Mouse (Mus musculus) E14TG2a.4 (cell line): ENCODE results near the gene Vmn2r81.
A peak's percentile ranks its signal among the peaks of the same experiment; 100 is the strongest.
"Not testable (repeated sequence)": the region's sequence is repeated elsewhere in the genome, so short reads cannot be mapped to it uniquely, and the experiment has no call there.

Experiments
- H3K27me3 ChIP-seq: 2 replicates; pipeline ENCODE4 v1.6.1; 2014; ENCODE audit warnings: low read length, control low read depth; ENCODE audit not compliant: insufficient read depth
- H3K36me3 ChIP-seq: 2 replicates; pipeline ENCODE4 v1.6.1; 2014; ENCODE audit warnings: low read length, control low read depth; ENCODE audit not compliant: insufficient read depth
- H3K4me1 ChIP-seq: replicated peaks from 2 replicates; pipeline ENCODE4 v1.6.1; 2014; ENCODE audit warnings: low read depth, low read length, control low read depth
- H3K4me3 ChIP-seq: replicated peaks from 2 replicates; pipeline ENCODE4 v1.5.1; 2014; ENCODE audit warnings: mild to moderate bottlenecking, low read length
- H3K9me3 ChIP-seq: 2 replicates; pipeline ENCODE4 v1.6.1; 2014; ENCODE audit warnings: low read length, control low read depth
- CTCF ChIP-seq: conservative IDR thresholded peaks from 2 replicates; pipeline ENCODE4 v1.5.1; 2014; ENCODE audit warnings: low read length
- NANOG ChIP-seq: IDR thresholded peaks from 2 replicates; pipeline ENCODE4 v1.6.1; 2014; ENCODE audit warnings: borderline replicate concordance, low read length, mixed read lengths
- POU5F1 ChIP-seq: IDR thresholded peaks from 2 replicates; pipeline ENCODE4 v1.6.1; 2014; ENCODE audit warnings: low read length, borderline replicate concordance

The Vmn2r81 gene

GRCm38 (mm10) chr10:79247392-79247791, at the start of gene Vmn2r81:
TSS of gene Vmn2r81 (plus strand) at chr10:79247692.
- not testable (repeated sequence) for H3K4me3 ChIP-seq, H3K36me3 ChIP-seq, H3K4me1 ChIP-seq, H3K27me3 ChIP-seq
- peaks cover 32% of the 10 kb centered on the region for H3K9me3 ChIP-seq

GRCm38 (mm10) chr10:79199973-79200372, 47.5 kb upstream of the Vmn2r81 start:
- not testable (repeated sequence) for H3K36me3 ChIP-seq, H3K27me3 ChIP-seq, H3K4me1 ChIP-seq, H3K4me3 ChIP-seq
- peaks cover 45% of the 10 kb centered on the region for H3K9me3 ChIP-seq
- peak; percentile 71; the same call in 1 of the 2 replicates for TF ChIP-seq NANOG

GRCm38 (mm10) chr10:79220432-79220831, 27.1 kb upstream of the Vmn2r81 start:
- Histone ChIP-seq H3K36me3 (no peaks in the 10 kb centered on the region), H3K27me3 (no peaks in the 10 kb centered on the region), H3K4me1 (no peaks in the 10 kb centered on the region), H3K4me3 (no peak overlapping the region), H3K9me3 (peaks cover 31% of the 10 kb centered on the region)
- TF ChIP-seq CTCF, result no peak
- no peak for TF ChIP-seq NANOG
- no peak for TF ChIP-seq POU5F1

DNA sequence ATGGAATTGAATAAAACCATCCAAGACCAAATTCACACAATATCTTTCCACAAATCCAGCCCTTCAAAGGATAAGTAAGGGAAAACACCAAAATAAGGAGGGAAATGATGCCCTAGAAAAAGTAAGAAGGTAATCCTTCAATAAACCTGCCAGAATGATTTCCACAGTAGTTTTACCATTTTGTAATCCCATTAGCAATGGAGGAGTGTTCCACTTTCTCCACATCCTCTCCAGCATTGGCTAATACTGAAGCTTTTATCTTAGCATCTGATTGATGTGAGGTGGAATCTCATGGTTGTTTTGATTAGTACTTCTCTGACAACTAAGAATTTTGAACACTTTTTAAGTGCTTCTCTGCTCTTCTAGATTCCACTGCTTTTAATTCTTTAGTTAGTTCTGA, 25.9 kb upstream of the Vmn2r81 start:
- H3K27me3 ChIP-seq, result no peaks in the 10 kb centered on the region
- no peaks in the 10 kb centered on the region for H3K4me1 ChIP-seq
- no peak overlapping the region for H3K4me3 ChIP-seq
- H3K9me3 ChIP-seq, result peaks cover 31% of the 10 kb centered on the region
- TF ChIP-seq POU5F1 (no peak), CTCF (no peak), NANOG (no peak)
- no peaks in the 10 kb centered on the region for H3K36me3 ChIP-seq

DNA sequence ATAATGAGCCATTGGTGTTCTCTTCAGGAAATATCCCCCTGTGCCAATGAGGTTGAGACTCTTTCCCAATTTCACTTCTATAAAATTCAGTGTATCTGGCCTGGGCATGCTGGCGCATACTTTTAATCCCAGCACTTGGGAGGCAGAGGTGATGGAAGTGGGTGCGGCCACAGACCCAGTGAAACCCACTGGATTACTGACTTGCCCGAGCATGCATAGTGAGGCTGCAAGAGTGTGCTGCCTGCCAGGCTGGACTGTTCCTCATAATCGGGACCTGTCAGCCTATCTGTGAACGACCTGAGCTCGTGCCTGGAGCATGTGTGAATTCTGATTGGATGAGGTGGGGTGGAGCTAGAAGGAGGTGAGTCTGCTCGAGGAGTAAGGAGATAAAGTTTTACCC, 25.3 kb upstream of the Vmn2r81 start:
- Histone ChIP-seq H3K4me3 (no peak overlapping the region), H3K27me3 (no peaks in the 10 kb centered on the region), H3K4me1 (no peaks in the 10 kb centered on the region), H3K36me3 (no peaks in the 10 kb centered on the region), H3K9me3 (peaks cover 31% of the 10 kb centered on the region)
- TF ChIP-seq NANOG, result no peak
- no peak for TF ChIP-seq CTCF
- no peak for TF ChIP-seq POU5F1

- H3K9me3 ChIP-seq, H3K4me1 ChIP-seq: not testable (repeated sequence)
These were observed 74.7 kb downstream of the Vmn2r81 start for GRCm38 (mm10) chr10:79322033-79322736.

DNA sequence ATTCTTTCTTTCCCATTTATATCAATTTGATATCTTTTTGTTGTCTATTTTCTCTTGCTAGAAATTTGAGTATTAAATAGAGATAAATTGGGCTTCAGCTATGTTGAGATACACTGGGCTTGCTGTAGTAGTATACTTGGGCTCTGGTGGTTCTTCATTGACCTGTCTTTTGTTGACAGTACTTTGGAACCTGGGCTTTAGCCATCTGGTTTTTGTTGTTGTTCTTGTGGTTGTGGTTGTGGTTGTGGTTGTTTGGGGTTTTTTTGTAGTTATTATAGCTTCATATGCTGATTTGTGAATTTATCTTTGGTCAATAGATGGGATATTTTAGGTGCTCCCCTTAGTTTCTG, 75.2 kb downstream of the Vmn2r81 start:
- no peaks in the 10 kb centered on the region for H3K27me3 ChIP-seq
- no peaks in the 10 kb centered on the region for H3K9me3 ChIP-seq
- TF ChIP-seq POU5F1 (no peak), CTCF (no peak), NANOG (no peak)
- H3K4me1 ChIP-seq, result no peaks in the 10 kb centered on the region
- H3K36me3 ChIP-seq, result no peaks in the 10 kb centered on the region
- no peak overlapping the region for H3K4me3 ChIP-seq

More at GRCm38 (mm10) chr10:79322033-79322736, 74.7 kb downstream of the Vmn2r81 start:
- H3K27me3 ChIP-seq, H3K4me3 ChIP-seq, H3K36me3 ChIP-seq: not testable (repeated sequence)
- TF ChIP-seq CTCF, result peak; percentile 33; the same call in 1 of the 2 replicates
